Mouse (Mus musculus) MEL (cell line): ENCODE data around the gene Sh3d19.

Experiments
- CHD1 ChIP-seq: IDR thresholded peaks from 2 replicates; pipeline ENCODE4 v1.6.1; 2012; ENCODE audit warnings: low read depth, mild to moderate bottlenecking, inconsistent platforms, low read length, improper control_type of control experiment
- CTCF ChIP-seq, 3 experiments: IDR thresholded peaks in 2 of 3; conservative IDR thresholded peaks in 1 of 3; 2 replicates each; pipeline ENCODE4 v1.5.1; 2011 to 2012; ENCODE audit warnings: low read length in 3 of 3, low read depth in 2 of 3, mild to moderate bottlenecking in 2 of 3, improper control_type of control experiment in 1 of 3, inconsistent platforms in 1 of 3, mixed read lengths in 1 of 3, moderate library complexity in 1 of 3; ENCODE audit not compliant: control insufficient read depth in 1 of 3, insufficient read depth in 1 of 3, poor library complexity in 1 of 3, severe bottlenecking in 1 of 3
- E2F4 ChIP-seq: IDR thresholded peaks from 2 replicates; pipeline ENCODE4 v1.6.1; 2011; ENCODE audit warnings: low read depth, low read length, improper control_type of control experiment, borderline replicate concordance
- JUND ChIP-seq: IDR thresholded peaks from 2 replicates; pipeline ENCODE4 v1.6.1; 2011; ENCODE audit warnings: low read depth, mild to moderate bottlenecking, improper control_type of control experiment, low read length
- POLR2A ChIP-seq, 2 experiments: IDR thresholded peaks; 2 replicates each; pipeline ENCODE4 v1.6.1; 2011 to 2012; ENCODE audit warnings: low read length in 2 of 2, mild to moderate bottlenecking in 2 of 2, control low read depth in 1 of 2, improper control_type of control experiment in 1 of 2, low read depth in 1 of 2, moderate library complexity in 1 of 2; ENCODE audit not compliant: control insufficient read depth in 1 of 2, insufficient read depth in 1 of 2, poor library complexity in 1 of 2
- TCF12 ChIP-seq: IDR thresholded peaks from 2 replicates; pipeline ENCODE4 v1.6.1; 2014; ENCODE audit warnings: low read depth, mild to moderate bottlenecking, inconsistent platforms, low read length, improper control_type of control experiment, moderate library complexity
- UBTF ChIP-seq: IDR thresholded peaks from 2 replicates; pipeline ENCODE4 v1.6.1; 2012; ENCODE audit warnings: low read depth, mild to moderate bottlenecking, inconsistent platforms, low read length, improper control_type of control experiment, moderate library complexity, borderline replicate concordance; ENCODE audit not compliant: insufficient read depth
- USF1 ChIP-seq: IDR thresholded peaks from 2 replicates; pipeline ENCODE4 v1.6.1; 2014; ENCODE audit warnings: low read depth, mild to moderate bottlenecking, inconsistent platforms, low read length, improper control_type of control experiment, moderate library complexity
- ZC3H11A ChIP-seq: IDR thresholded peaks from 2 replicates; pipeline ENCODE4 v1.6.1; 2012; ENCODE audit warnings: low read depth, mild to moderate bottlenecking, inconsistent platforms, low read length, improper control_type of control experiment

GRCm38 (mm10) chr3:86119237-86119932 lies 148.5 kb downstream of the Sh3d19 start:
- no peak for TF ChIP-seq CTCF (IDR thresholded peaks at IDR 0.05 in 2 of 3, conservative IDR thresholded peaks at IDR 0.05 in 1 of 3; ENCODE audit: control insufficient read depth in 1 of 3, insufficient read depth in 1 of 3, low read depth in 2 of 3, low read length in 3 of 3, poor library complexity in 1 of 3, severe bottlenecking in 1 of 3)
- TF ChIP-seq UBTF, result no peak
- no peak for TF ChIP-seq USF1
- no peak for TF ChIP-seq TCF12
- no peak for TF ChIP-seq ZC3H11A
- TF ChIP-seq POLR2A (IDR thresholded peaks at IDR 0.05; ENCODE audit: control insufficient read depth in 1 of 2, insufficient read depth in 1 of 2, low read depth in 1 of 2, low read length in 2 of 2, poor library complexity in 1 of 2), result no peak
- TF ChIP-seq E2F4, result no peak
- TF ChIP-seq CHD1, result no peak
- no peak for TF ChIP-seq JUND
